Mouse (Mus musculus) ES-E14 (cell line): ENCODE measurements around the gene Acadm. TPM values are rescaled to one million over a fixed set of nuclear protein-coding genes. Genes with fewer than 3 reads are reported as not detected.

Experiments
- DNase-seq: peaks from one replicate; pipeline ENCODE4 v3.0.0-alpha.2; 2013; ENCODE audit warnings: low read depth, low spot score
- H3K27ac ChIP-seq: 2 replicates; pipeline ENCODE4 v1.5.1; 2012; ENCODE audit warnings: low read depth, mild to moderate bottlenecking, low read length, moderate library complexity, mixed read lengths; ENCODE audit not compliant: poor library complexity, insufficient read depth, severe bottlenecking
- H3K36me3 ChIP-seq: 2 replicates; pipeline ENCODE4 v1.6.1; 2012; ENCODE audit warnings: mild to moderate bottlenecking, low read length, moderate library complexity, mixed read lengths; ENCODE audit not compliant: control insufficient read depth, poor library complexity, insufficient read depth, severe bottlenecking
- H3K4me1 ChIP-seq, 2 experiments: fragments of 150-350 bp in 1 of 2; sonication (generic) in 1 of 2; 2 replicates each; pipeline ENCODE4 v1.6.1; 2012; ENCODE audit warnings: low read length in 2 of 2, mild to moderate bottlenecking in 1 of 2, mixed read lengths in 1 of 2; ENCODE audit not compliant: control insufficient read depth in 2 of 2, insufficient read depth in 2 of 2, poor library complexity in 1 of 2
- H3K4me3 ChIP-seq, 2 experiments: fragments of 150-350 bp in 1 of 2; sonication (generic) in 1 of 2; 2 replicates each; pipeline ENCODE4 v1.5.1; 2012; ENCODE audit warnings: low read length in 2 of 2, low read depth in 1 of 2, mild to moderate bottlenecking in 1 of 2, mixed read lengths in 1 of 2; ENCODE audit not compliant: insufficient read depth in 1 of 2, poor library complexity in 1 of 2, severe bottlenecking in 1 of 2
- H3K9ac ChIP-seq: 2 replicates; pipeline ENCODE4 v1.6.1; 2012; ENCODE audit warnings: low read depth, mild to moderate bottlenecking, low read length, mixed read lengths; ENCODE audit not compliant: poor library complexity, insufficient read depth, severe bottlenecking
- H3K9me3 ChIP-seq: fragments of 150-350 bp; sonication (generic); 2 replicates; pipeline ENCODE4 v1.6.1; 2012; ENCODE audit warnings: low read depth, mild to moderate bottlenecking, low read length; ENCODE audit not compliant: control insufficient read depth, insufficient read depth
- CHD2 ChIP-seq: IDR thresholded peaks from 2 replicates; pipeline ENCODE4 v1.6.1; 2014; ENCODE audit warnings: mild to moderate bottlenecking, low read depth, low read length, inconsistent platforms
- HCFC1 ChIP-seq: IDR thresholded peaks from 2 replicates; pipeline ENCODE4 v1.6.1; 2012; ENCODE audit warnings: low read length, inconsistent platforms, borderline replicate concordance; ENCODE audit not compliant: insufficient read depth
- MAFK ChIP-seq: IDR thresholded peaks from 2 replicates; pipeline ENCODE4 v1.6.1; 2014; ENCODE audit warnings: mild to moderate bottlenecking, low read depth, low read length, inconsistent platforms; ENCODE audit not compliant: insufficient read depth
- ZC3H11A ChIP-seq: IDR thresholded peaks from 2 replicates; pipeline ENCODE4 v1.6.1; 2012; ENCODE audit warnings: low read depth, mild to moderate bottlenecking, inconsistent platforms, low read length, borderline replicate concordance
- ZNF384 ChIP-seq: IDR thresholded peaks from 2 replicates; pipeline ENCODE4 v1.6.1; 2012; ENCODE audit warnings: low read depth, low read length, inconsistent platforms
- in situ Hi-C, 2 experiments: fragments of 600-800 bp; cut with MboI; formaldehyde crosslinking; loops; one replicate each; pipeline ENCODE4 v1.15.1; 2025; ENCODE audit warnings: low sequenced_read_pairs in 2 of 2, inconsistent platforms in 1 of 2; ENCODE audit not compliant: unreplicated experiment in 2 of 2
- total RNA-seq: library from RNA; depleted of rRNA; stranded (reverse); fragments of 300-350 nt; gene quantifications from 2 replicates; pipeline ENCODE4 v1.2.3, GENCODE M21; 2012

Gene Acadm
- total RNA-seq, 1 experiment = 101 TPM

- Histone ChIP-seq H3K27ac (no peak overlapping the region), H3K9ac (no peak overlapping the region), H3K4me1 (no peaks in the 10 kb centered on the region), H3K9me3 (no peaks in the 10 kb centered on the region), H3K4me3 (no peak overlapping the region), H3K36me3 (no peaks in the 10 kb centered on the region)
- DNase-seq = no peak
- TF ChIP-seq ZNF384 (no peak), HCFC1 (no peak), MAFK (no peak), ZC3H11A (no peak), CHD2 (no peak)
- in situ Hi-C loops = loop anchor here (10.0 to 25.0 kb wide), 2 partner anchors 265 to 278 kb away; no protein-coding TSS in a partner anchor
Observed at GRCm38 (mm10) chr3:153959731-153960207, 15.3 kb upstream of the Acadm start.

DNA sequence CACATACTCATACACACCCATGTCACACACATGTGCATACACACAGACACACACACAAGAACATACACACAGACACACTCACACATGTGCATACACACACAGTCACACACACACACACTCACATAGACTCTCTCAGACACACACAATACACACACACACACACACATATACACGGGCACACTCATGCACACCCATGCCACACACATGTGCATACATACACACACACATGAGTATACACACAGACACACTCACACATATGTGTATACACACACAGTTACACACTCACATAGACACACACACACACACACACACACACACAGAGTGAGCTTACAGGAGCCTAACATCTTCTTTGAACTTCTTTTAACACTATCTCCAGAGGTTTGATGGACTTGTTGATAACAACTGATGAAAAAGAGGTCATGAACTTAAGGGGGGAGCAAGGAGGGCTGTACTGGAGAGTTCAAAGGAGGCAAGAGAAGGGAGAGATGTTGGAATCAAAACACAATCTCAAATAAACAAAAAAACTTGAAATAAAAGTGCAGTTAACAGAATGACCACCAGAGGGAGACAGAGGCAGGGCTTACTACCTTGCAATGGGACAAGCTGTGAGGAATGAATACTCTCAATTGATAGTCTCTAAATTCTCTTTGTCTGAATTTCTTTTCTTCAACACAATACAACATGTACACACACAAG is 14.8 kb upstream of the Acadm start:
- no peaks in the 10 kb centered on the region for H3K4me1 ChIP-seq
- H3K4me3 ChIP-seq = no peak overlapping the region
- H3K9me3 ChIP-seq = no peaks in the 10 kb centered on the region
- no peaks in the 10 kb centered on the region for H3K36me3 ChIP-seq
- TF ChIP-seq ZNF384 (no peak), ZC3H11A (peak; percentile 77; the same call in 1 of the 2 replicates), MAFK (no peak), CHD2 (no peak)
- no peak for DNase-seq
- no peak overlapping the region for H3K9ac ChIP-seq
- in situ Hi-C loops = loop anchor here in 1 of 2 experiments (25.0 kb wide), 1 partner anchor 278 kb away; no protein-coding TSS in a partner anchor
- H3K27ac ChIP-seq = no peak overlapping the region

GRCm38 (mm10) chr3:153957916-153958315 is 13.5 kb upstream of the Acadm start:
- no peak for TF ChIP-seq MAFK
- no peak overlapping the region for H3K9ac ChIP-seq
- no peaks in the 10 kb centered on the region for H3K9me3 ChIP-seq
- in situ Hi-C loops = loop anchor here in 1 of 2 experiments (25.0 kb wide), 1 partner anchor 279 kb away; no protein-coding TSS in a partner anchor
- no peaks in the 10 kb centered on the region for H3K4me1 ChIP-seq
- DNase-seq = no peak
- no peak overlapping the region for H3K4me3 ChIP-seq
- H3K36me3 ChIP-seq = no peaks in the 10 kb centered on the region
- H3K27ac ChIP-seq = no peak overlapping the region

- Histone ChIP-seq H3K9me3 (no peaks in the 10 kb centered on the region), H3K27ac (no peak overlapping the region), H3K4me3 (no peak overlapping the region), H3K36me3 (no peaks in the 10 kb centered on the region), H3K9ac (no peak overlapping the region), H3K4me1 (no peaks in the 10 kb centered on the region)
- DNase-seq = no peak
- in situ Hi-C loops = no loop called here
- no peak for TF ChIP-seq MAFK
- TF ChIP-seq ZNF384 = no peak
- no peak for TF ChIP-seq CHD2
- TF ChIP-seq ZC3H11A = no peak
- TF ChIP-seq HCFC1 = no peak
Observed at GRCm38 (mm10) chr3:153948176-153948575, 3.7 kb upstream of the Acadm start.

GRCm38 (mm10) chr3:153947271-153947670 is 2.8 kb upstream of the Acadm start:
- Histone ChIP-seq H3K4me3 (no peak overlapping the region), H3K9ac (no peak overlapping the region), H3K36me3 (no peaks in the 10 kb centered on the region), H3K9me3 (no peaks in the 10 kb centered on the region), H3K27ac (no peak overlapping the region), H3K4me1 (0 out of 4 replicates have a peak, but pooled peaks cover 0 to 2% of the 10 kb centered on the region in 2 experiments)
- DNase-seq = no peak
- TF ChIP-seq HCFC1 (no peak), ZC3H11A (no peak), ZNF384 (no peak), MAFK (no peak), CHD2 (no peak)
- in situ Hi-C loops = no loop called here
